Mouse (Mus musculus): ENCODE measurements around the gene Trip10.

- TF ChIP-seq CTCF (IDR thresholded peaks at IDR 0.05; ENCODE audit: low read depth, low read length) (no peak), POLR2AphosphoS5 (IDR thresholded peaks at IDR 0.05; ENCODE audit: insufficient replicate concordance, low read depth, low read length) (no peak)
Observed at GRCm38 (mm10) chr17:57228873-57229272, 20.4 kb upstream of the Trip10 start.
